17 mouse cellular contexts compared by ENCODE assay signal in the genomic region with DNA sequence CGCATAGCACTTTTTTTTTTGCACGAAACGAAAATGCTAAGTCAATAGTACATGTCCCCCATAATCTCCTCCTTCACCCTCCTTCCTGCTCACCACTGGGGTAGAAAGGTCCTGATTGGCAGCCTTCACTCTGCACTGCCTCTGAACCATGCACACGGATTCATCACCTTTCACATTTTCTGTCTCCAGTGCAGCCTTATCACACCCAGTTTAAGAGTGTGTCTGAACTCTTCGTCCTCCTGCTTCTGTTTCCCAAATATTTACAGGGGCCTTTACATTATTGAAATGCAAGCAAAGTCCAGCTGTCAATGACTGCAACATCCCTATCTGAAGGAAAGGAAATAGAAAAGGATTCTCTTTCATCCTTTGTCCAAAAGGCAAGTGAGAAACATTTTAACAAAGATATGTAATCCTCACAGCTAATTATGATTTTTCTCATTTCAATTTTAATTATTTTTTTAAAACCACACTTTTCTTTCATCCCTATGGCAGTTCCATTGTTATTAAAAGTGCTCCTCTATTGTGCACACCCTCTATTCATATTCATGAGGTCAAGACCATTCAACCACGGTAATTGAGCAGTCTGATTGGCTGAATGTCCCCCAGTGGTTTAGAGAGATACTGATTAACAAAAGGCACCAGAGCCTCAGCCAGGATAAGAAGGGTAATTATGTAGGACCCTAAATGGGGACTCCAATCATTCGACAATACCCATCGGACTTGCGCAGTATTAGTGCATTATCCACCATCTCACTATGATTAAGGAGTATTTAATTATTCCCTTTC.
A peak's percentile ranks its signal among the peaks of the same experiment; 100 is the strongest.
DNase-seq lines count a peak whose midpoint lies in the region; ATAC-seq and TF ChIP-seq lines count a peak whose summit lies in the region.
"Had no signal": no experiment of that assay in that cellular context is flagged by ENCODE, and none has a peak within 500 bp of the region (broad histone marks: within the 10 kb centered on the region; RNA-seq: fewer than 3 reads in every experiment).

No protein-coding gene starts in this region.

- H3K4me2 ChIP-seq in forebrain, embryonic 11.5 days (ENCODE audit: low read depth, low read length, severe bottlenecking): peak overlapping the region; percentile 34; the same call in 1 of the 2 replicates
- no peak overlapping the region for H3K4me2 ChIP-seq in hindbrain, embryonic 13.5 days
- peak overlapping the region; percentile 22; the same call in 1 of the 2 replicates for H3K4me2 ChIP-seq in midbrain, embryonic 14.5 days (ENCODE audit: low read length)
- H3K4me2 ChIP-seq: embryonic facial prominence, embryonic 13.5 days; liver, embryonic 15.5 days had no signal

- H3K9ac ChIP-seq in forebrain, embryonic 11.5 days (ENCODE audit: low read length): no peak overlapping the region
- no peak overlapping the region for H3K9ac ChIP-seq in hindbrain, embryonic 13.5 days
- H3K9ac ChIP-seq in midbrain, embryonic 14.5 days (replicated peaks; ENCODE audit: low read length): no peak overlapping the region
- H3K9ac ChIP-seq: embryonic facial prominence, embryonic 13.5 days; liver, embryonic 15.5 days had no signal

- TF ChIP-seq CTCF in thymus, adult 2 months (IDR thresholded peaks at IDR 0.05; ENCODE audit: borderline replicate concordance, control insufficient read depth, extremely low read depth, insufficient read depth, low read length, poor library complexity): no peak

- H3K27me3 ChIP-seq in forebrain, embryonic 11.5 days (ENCODE audit: control insufficient read depth, insufficient read depth, low read length): no peaks in the 10 kb centered on the region; the same call in 1 of the 2 replicates
- peaks cover 4% of the 10 kb centered on the region; the same call in 1 of the 2 replicates for H3K27me3 ChIP-seq in hindbrain, embryonic 13.5 days
- H3K27me3 ChIP-seq in midbrain, embryonic 14.5 days (ENCODE audit: control insufficient read depth, insufficient read depth, low read length): no peaks in the 10 kb centered on the region
- no peaks in the 10 kb centered on the region for H3K27me3 ChIP-seq in thymus, adult 2 months (ENCODE audit: control insufficient read depth, insufficient read depth, low read length)
- H3K27me3 ChIP-seq: embryonic facial prominence, embryonic 13.5 days; liver, embryonic 15.5 days had no signal

- WGBS in forebrain, embryonic 11.5 days: 20% methylated on average over 9 of the region's 9 CpGs
- 18% methylated on average over 9 of the region's 9 CpGs for WGBS in hindbrain, embryonic 13.5 days
- WGBS in midbrain, embryonic 14.5 days: 6% methylated on average over 9 of the region's 9 CpGs
- 69% methylated on average over 9 of the region's 9 CpGs for WGBS in thymus, adult 2 months

- H3K4me3 ChIP-seq in forebrain, embryonic 11.5 days (ENCODE audit: low read depth, low read length): no peak overlapping the region
- H3K4me3 ChIP-seq in hindbrain, embryonic 13.5 days: no peak overlapping the region
- no peak overlapping the region for H3K4me3 ChIP-seq in midbrain, embryonic 14.5 days (replicated peaks; ENCODE audit: low read depth, low read length)
- no peak overlapping the region for H3K4me3 ChIP-seq in thymus, adult 2 months (ENCODE audit: control insufficient read depth, insufficient read depth, low read length)
- H3K4me3 ChIP-seq: embryonic facial prominence, embryonic 13.5 days; heart, adult 2 months; limb, embryonic 10.5 days; liver, embryonic 15.5 days; myocyte had no signal

- peaks cover 6% of the 10 kb centered on the region; the same call in 1 of the 2 replicates for H3K4me1 ChIP-seq in forebrain, embryonic 11.5 days (replicated peaks; ENCODE audit: control insufficient read depth, insufficient read depth, low read length)
- peaks cover 9% of the 10 kb centered on the region for H3K4me1 ChIP-seq in hindbrain, embryonic 13.5 days (replicated peaks)
- peaks cover 18% of the 10 kb centered on the region for H3K4me1 ChIP-seq in midbrain, embryonic 14.5 days (ENCODE audit: control insufficient read depth, insufficient read depth, low read length)
- H3K4me1 ChIP-seq in thymus, adult 2 months (replicated peaks; ENCODE audit: control insufficient read depth, insufficient read depth, low read length): no peaks in the 10 kb centered on the region
- H3K4me1 ChIP-seq: limb, embryonic 10.5 days; liver, embryonic 15.5 days had no signal

- H3K36me3 ChIP-seq in forebrain, embryonic 11.5 days (ENCODE audit: control insufficient read depth, insufficient read depth, low read length): no peaks in the 10 kb centered on the region
- H3K36me3 ChIP-seq in hindbrain, embryonic 13.5 days: no peaks in the 10 kb centered on the region
- H3K36me3 ChIP-seq in midbrain, embryonic 14.5 days (ENCODE audit: control insufficient read depth, insufficient read depth, low read length): no peaks in the 10 kb centered on the region
- H3K36me3 ChIP-seq in thymus, adult 2 months (ENCODE audit: control insufficient read depth, insufficient read depth, low read length): no peaks in the 10 kb centered on the region
- H3K36me3 ChIP-seq: embryonic facial prominence, embryonic 13.5 days; limb, embryonic 10.5 days; liver, embryonic 15.5 days had no signal

- peak; percentile 65 for DNase-seq in R1 (ENCODE audit: low read depth, low spot score)
- peak; percentile 56 for DNase-seq in forebrain, embryonic 11.5 days (ENCODE audit: low spot score)
- peak; percentile 75 for DNase-seq in midbrain, embryonic 14.5 days
- no peak for DNase-seq in spleen, postnatal 14 days (ENCODE audit: low spot score in 2 of 2)
- no peak for DNase-seq in thymus, adult 2 months
- no peak for DNase-seq in adrenal gland, postnatal 4 days (ENCODE audit: low spot score in 2 of 2)
- DNase-seq in left cerebral cortex, adult 9 months (ENCODE audit: low spot score in 2 of 2): no peak
- DNase-seq: cerebellum, adult 8-10 months; heart, adult 2 months; kidney, postnatal 14 days; thymus, postnatal 25 days had no signal

- ATAC-seq in forebrain, embryonic 11.5 days (replicated peaks; ENCODE audit: low FRiP score): peak; percentile 97
- ATAC-seq in hindbrain, embryonic 13.5 days (ENCODE audit: low FRiP score): peak; percentile 89
- peak; percentile 88 for ATAC-seq in midbrain, embryonic 14.5 days (ENCODE audit: low FRiP score, low TSS enrichment)

- no peak for TF ChIP-seq POLR2A in thymus, adult 2 months (IDR thresholded peaks at IDR 0.05; ENCODE audit: control insufficient read depth, extremely low read depth, insufficient read depth, low read length, poor library complexity)

- H3K9me3 ChIP-seq in forebrain, embryonic 11.5 days (ENCODE audit: control insufficient read depth, low read length): no peaks in the 10 kb centered on the region
- H3K9me3 ChIP-seq in hindbrain, embryonic 13.5 days: no peaks in the 10 kb centered on the region
- no peaks in the 10 kb centered on the region for H3K9me3 ChIP-seq in midbrain, embryonic 14.5 days (ENCODE audit: control insufficient read depth, low read length)
- H3K9me3 ChIP-seq: embryonic facial prominence, embryonic 13.5 days; limb, embryonic 10.5 days; liver, embryonic 15.5 days had no signal

- H3K27ac ChIP-seq in forebrain, embryonic 11.5 days (ENCODE audit: low read depth, low read length): peak overlapping the region; percentile 57; the same call in 1 of the 2 replicates
- H3K27ac ChIP-seq in hindbrain, embryonic 13.5 days: peak overlapping the region; percentile 62; the same call in 1 of the 2 replicates
- H3K27ac ChIP-seq in midbrain, embryonic 14.5 days (replicated peaks; ENCODE audit: low read depth, low read length): peak overlapping the region; percentile 61; the same call in 1 of the 2 replicates
- no peak overlapping the region for H3K27ac ChIP-seq in thymus, adult 2 months (ENCODE audit: control insufficient read depth, insufficient read depth, low read length)
- H3K27ac ChIP-seq: embryonic facial prominence, embryonic 13.5 days; heart, adult 2 months; limb, embryonic 10.5 days; liver, embryonic 15.5 days; macrophage had no signal

Comparison
In these comparisons a context has a peak if more than half of its experiments do, and no peak if none do; other contexts are left out.
1. DNase-seq: peak in R1 (single experiment), forebrain, embryonic 11.5 days (single experiment) and midbrain, embryonic 14.5 days (single experiment); none in spleen, postnatal 14 days (0 of 2), thymus, adult 2 months (single experiment), adrenal gland, postnatal 4 days (0 of 2) and left cerebral cortex, adult 9 months (0 of 2).
2. Peak in every context shown above with its lines, with median percentiles within 50 percentile points of each other: ATAC-seq.